Mouse (Mus musculus): ENCODE data around the gene Adam15.

- TF ChIP-seq CTCF (IDR thresholded peaks at IDR 0.05; ENCODE audit: low read depth) (no peak), EP300 (IDR thresholded peaks at IDR 0.05; ENCODE audit: low read depth) (no peak)
These were observed 31.5 kb downstream of the Adam15 start for GRCm38 (mm10) chr3:89318316-89318715.
